Mouse (Mus musculus): ENCODE measurements around the gene 1700016K19Rik. TPM values are rescaled to one million over a fixed set of nuclear protein-coding genes. Genes with fewer than 3 reads are reported as not detected.

Gene 1700016K19Rik
- 1.9 and 3.1 TPM in 2 replicates for polyA plus RNA-seq (2012; rRNA removed)

DNA sequence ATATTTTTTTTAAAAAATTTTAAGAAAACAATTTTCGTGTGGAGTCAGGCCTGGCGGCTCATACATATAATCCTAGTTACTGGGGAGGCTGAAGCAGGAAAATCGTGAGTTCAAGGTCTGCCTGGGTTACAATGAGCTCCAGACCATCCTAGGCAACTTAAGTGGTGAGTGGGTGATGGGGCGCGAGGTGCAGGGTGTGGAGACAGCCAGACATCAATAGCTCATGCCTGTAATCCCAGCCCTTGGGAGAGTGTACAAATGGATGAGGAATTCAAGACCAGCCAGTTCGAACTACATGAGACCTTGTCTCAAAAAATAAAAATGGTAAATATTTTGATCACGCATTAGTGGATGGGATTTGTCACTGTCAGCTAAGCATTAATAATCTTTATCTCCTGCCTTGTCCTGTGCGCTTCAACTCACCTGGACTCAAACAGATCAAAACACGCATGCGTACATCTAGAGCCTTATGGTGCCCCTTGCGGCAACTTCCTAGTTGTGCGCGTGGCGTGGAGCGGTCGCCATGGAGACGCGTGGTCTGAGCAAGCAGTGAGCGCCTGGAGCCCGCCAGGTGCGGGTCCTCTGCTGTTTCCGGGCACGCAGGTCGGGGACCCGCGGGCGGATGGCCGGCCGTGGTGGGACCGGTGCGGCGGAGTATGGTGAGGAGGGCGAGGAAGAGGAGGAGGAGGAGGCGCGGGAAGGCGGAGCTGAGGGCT, at the start of gene 1700016K19Rik:
1700016K19Rik (plus strand) TSS at position 473 of the 716 bp plus-strand sequence.

DNA sequence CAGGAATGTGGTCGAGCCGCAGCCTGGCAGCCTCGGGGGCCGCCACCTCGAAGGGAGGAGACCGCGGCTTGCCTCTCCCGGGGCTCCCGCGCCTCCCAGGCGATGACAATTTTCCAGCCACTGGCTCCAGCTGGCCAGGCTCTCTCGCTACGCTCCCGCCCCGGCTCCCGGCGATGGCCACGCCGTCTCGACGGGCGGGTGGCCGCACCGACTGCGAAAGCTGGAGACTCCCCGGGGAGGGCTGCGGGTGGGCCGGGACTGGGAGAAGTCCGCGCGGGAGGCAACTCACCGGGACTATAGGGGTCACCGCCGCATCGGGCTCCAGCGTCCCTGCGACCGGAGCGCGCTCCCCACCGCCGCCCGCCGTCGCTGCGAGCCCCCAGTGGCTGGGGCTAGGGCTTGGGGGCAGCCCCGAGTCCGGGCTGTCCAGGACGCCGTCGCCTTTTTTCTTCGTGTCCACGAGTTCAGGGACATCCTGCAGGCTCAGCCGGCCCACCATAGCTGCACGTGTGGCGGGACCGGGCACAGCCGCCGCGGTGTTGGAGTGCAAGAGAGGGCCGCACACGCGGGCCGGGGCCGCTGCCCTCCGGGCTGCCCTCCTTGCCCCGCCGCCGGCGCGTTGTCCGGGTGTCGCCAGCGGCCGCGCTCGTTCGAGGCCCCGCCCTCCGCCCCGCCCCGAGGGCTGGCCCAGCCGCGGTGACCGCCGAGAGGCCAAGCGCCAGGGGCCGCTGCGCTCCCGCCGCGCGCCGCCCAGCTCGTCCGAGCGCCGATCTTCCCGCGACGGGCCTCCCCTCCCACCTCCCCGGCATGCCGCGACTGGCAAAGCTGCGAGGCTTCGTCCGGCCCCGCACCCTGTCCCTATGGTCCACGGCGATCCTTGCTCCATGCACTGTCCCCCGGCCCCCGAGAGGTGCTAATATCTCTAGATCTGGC, 27.7 kb downstream of the 1700016K19Rik start, which contains the start of gene Rflnb:
Rflnb (minus strand) TSS at position 644 of the 933 bp plus-strand sequence.

Other genes starting within 250 kb of the 1700016K19Rik start
- gene Doc2b, start 203.9 kb upstream of the 1700016K19Rik start, polyA plus RNA-seq (2012; rRNA removed): 0.77 and 0.91 TPM in 2 replicates
- gene Rph3al, start 61.5 kb upstream of the 1700016K19Rik start, polyA plus RNA-seq (2012; rRNA removed): 22.7 and 27.7 TPM in 2 replicates
- gene Rflnb, start 27.9 kb downstream of the 1700016K19Rik start, polyA plus RNA-seq (2012; rRNA removed): 51.9 and 60.2 TPM in 2 replicates
- gene Vps53, start 179.7 kb downstream of the 1700016K19Rik start, polyA plus RNA-seq (2012; rRNA removed): 28.7 and 29.1 TPM in 2 replicates
- 96.8 and 108 TPM in 2 replicates for gene Fam57a, start 179.8 kb downstream of the 1700016K19Rik start, polyA plus RNA-seq (2012; rRNA removed)
- gene Dbil5, start 217.7 kb downstream of the 1700016K19Rik start, polyA plus RNA-seq (2012; rRNA removed): 0.41 TPM in 1 of 2 replicates, not detected in the other
- 7.0 and 7.2 TPM in 2 replicates for gene Gemin4, start 217.8 kb downstream of the 1700016K19Rik start, polyA plus RNA-seq (2012; rRNA removed)
- gene Mrm3, start 243.8 kb downstream of the 1700016K19Rik start, polyA plus RNA-seq (2012; rRNA removed): 5.0 and 7.7 TPM in 2 replicates
- gene Glod4, start 243.8 kb downstream of the 1700016K19Rik start, polyA plus RNA-seq (2012; rRNA removed): 3.2 and 4.8 TPM in 2 replicates

All from colon, adult 2 months (tissue).